Mouse (Mus musculus): ENCODE data around the gene Ube4b. TPM values are rescaled to one million over a fixed set of nuclear protein-coding genes. Genes with fewer than 3 reads are reported as not detected.

Gene Ube4b
- polyA plus RNA-seq, 1 experiment from 2014 or later, result 28.8 TPM

DNA sequence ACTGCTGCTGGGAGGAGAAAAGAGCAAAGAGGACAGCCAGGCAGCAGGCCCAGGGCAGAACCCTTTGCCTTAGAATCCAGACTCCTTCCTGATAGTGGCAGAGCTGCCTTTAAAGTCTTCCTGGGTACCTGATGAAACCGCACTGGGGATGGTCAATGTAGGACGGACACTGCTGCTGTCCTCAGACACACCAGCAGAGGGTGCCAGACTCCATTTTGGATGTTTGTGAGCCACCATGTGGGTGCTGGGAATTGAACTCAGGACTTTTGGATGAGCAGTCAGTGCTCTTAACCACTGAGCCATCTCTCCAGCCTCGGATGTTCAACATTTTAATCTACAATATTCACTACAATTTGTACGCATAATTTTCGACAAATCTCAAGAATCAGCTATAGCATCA is 96.1 kb downstream of the Ube4b start:
- TF ChIP-seq CTCF (IDR thresholded peaks at IDR 0.05; ENCODE audit: low read depth), result peak; percentile 21; the same call in 1 of the 2 replicates
- H3K36me3 ChIP-seq (ENCODE audit: insufficient read depth, low read length), result peaks cover 69% of the 10 kb centered on the region
- no peaks in the 10 kb centered on the region for H3K4me1 ChIP-seq (replicated peaks; ENCODE audit: insufficient read depth, low read length)

GRCm38 (mm10) chr4:149328735-149329134 is 97.8 kb downstream of the Ube4b start:
- Histone ChIP-seq H3K4me1 (replicated peaks; ENCODE audit: insufficient read depth, low read length) (no peaks in the 10 kb centered on the region), H3K9me3 (replicated peaks; ENCODE audit: low read length) (no peaks in the 10 kb centered on the region), H3K36me3 (ENCODE audit: insufficient read depth, low read length) (peaks cover 52% of the 10 kb centered on the region), H3K27ac (no peak overlapping the region), H3K4me3 (replicated peaks; ENCODE audit: low read depth, low read length) (no peak overlapping the region), H3K27me3 (ENCODE audit: insufficient read depth, low read length) (no peaks in the 10 kb centered on the region), H3K9ac (ENCODE audit: low read depth, low read length) (no peak overlapping the region), H3K4me2 (ENCODE audit: low read length) (no peak overlapping the region)
- no peak for TF ChIP-seq CTCF (IDR thresholded peaks at IDR 0.05; ENCODE audit: low read depth)
- ATAC-seq (replicated peaks; ENCODE audit: low FRiP score, low read depth), result no peak
- 85% methylated on average over 4 of the region's 4 CpGs for WGBS
- no peak for DNase-seq (ENCODE audit: low spot score)

More for the DNA sequence above, 96.1 kb downstream of the Ube4b start:
- no peaks in the 10 kb centered on the region for H3K27me3 ChIP-seq (ENCODE audit: insufficient read depth, low read length)
- ATAC-seq (replicated peaks; ENCODE audit: low FRiP score, low read depth) (no peak), DNase-seq (ENCODE audit: low spot score) (no peak)
- no peak overlapping the region for H3K4me2 ChIP-seq (ENCODE audit: low read length)
- no peak overlapping the region for H3K4me3 ChIP-seq (replicated peaks; ENCODE audit: low read depth, low read length)
- no peak overlapping the region for H3K27ac ChIP-seq
- H3K9me3 ChIP-seq (replicated peaks; ENCODE audit: low read length), result no peaks in the 10 kb centered on the region
- 95% methylated on average over 5 of the region's 5 CpGs for WGBS
- H3K9ac ChIP-seq (ENCODE audit: low read depth, low read length), result no peak overlapping the region

DNA sequence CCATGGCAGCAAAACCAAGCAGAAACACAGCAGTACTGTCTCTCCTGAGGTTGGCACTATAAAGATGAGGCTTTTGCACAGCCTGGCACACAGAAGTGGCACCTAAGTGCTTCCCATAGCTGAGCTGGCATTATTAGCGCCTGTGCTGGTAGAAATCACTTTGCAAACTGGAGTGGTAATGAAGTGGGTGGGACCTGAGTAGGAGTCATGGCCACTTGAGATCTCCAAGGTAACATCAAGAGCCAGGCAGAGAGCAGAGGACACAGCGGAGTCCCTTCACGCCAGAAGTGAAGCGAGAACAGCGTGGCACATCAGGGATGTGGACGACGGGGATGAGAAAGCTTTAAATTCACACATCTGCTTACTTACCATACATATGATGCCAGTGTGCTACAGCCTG is 99.3 kb downstream of the Ube4b start:
- no peak overlapping the region for H3K4me2 ChIP-seq (ENCODE audit: low read length)
- no peaks in the 10 kb centered on the region for H3K4me1 ChIP-seq (replicated peaks; ENCODE audit: insufficient read depth, low read length)
- 90% methylated on average over 7 of the region's 7 CpGs for WGBS
- H3K4me3 ChIP-seq (replicated peaks; ENCODE audit: low read depth, low read length), result no peak overlapping the region
- peaks cover 39% of the 10 kb centered on the region for H3K36me3 ChIP-seq (ENCODE audit: insufficient read depth, low read length)
- ATAC-seq (replicated peaks; ENCODE audit: low FRiP score, low read depth) (no peak), DNase-seq (ENCODE audit: low spot score) (no peak)
- no peaks in the 10 kb centered on the region for H3K9me3 ChIP-seq (replicated peaks; ENCODE audit: low read length)
- no peak overlapping the region for H3K9ac ChIP-seq (ENCODE audit: low read depth, low read length)
- no peak overlapping the region for H3K27ac ChIP-seq
- TF ChIP-seq CTCF (IDR thresholded peaks at IDR 0.05; ENCODE audit: low read depth), result no peak
- no peaks in the 10 kb centered on the region for H3K27me3 ChIP-seq (ENCODE audit: insufficient read depth, low read length)

GRCm38 (mm10) chr4:149325411-149326162 is 101.0 kb downstream of the Ube4b start:
- Histone ChIP-seq H3K9ac (ENCODE audit: low read depth, low read length) (no peak overlapping the region), H3K36me3 (ENCODE audit: insufficient read depth, low read length) (peaks cover 26% of the 10 kb centered on the region), H3K4me2 (ENCODE audit: low read length) (no peak overlapping the region), H3K4me1 (replicated peaks; ENCODE audit: insufficient read depth, low read length) (no peaks in the 10 kb centered on the region), H3K27ac (no peak overlapping the region), H3K4me3 (replicated peaks; ENCODE audit: low read depth, low read length) (no peak overlapping the region), H3K27me3 (ENCODE audit: insufficient read depth, low read length) (no peaks in the 10 kb centered on the region), H3K9me3 (replicated peaks; ENCODE audit: low read length) (no peaks in the 10 kb centered on the region)
- WGBS, result 89% methylated on average over 10 of the region's 10 CpGs
- ATAC-seq (replicated peaks; ENCODE audit: low FRiP score, low read depth) (no peak), DNase-seq (ENCODE audit: low spot score) (no peak)
- peak; percentile 22; the same call in 1 of the 2 replicates for TF ChIP-seq CTCF (IDR thresholded peaks at IDR 0.05; ENCODE audit: low read depth)

DNA sequence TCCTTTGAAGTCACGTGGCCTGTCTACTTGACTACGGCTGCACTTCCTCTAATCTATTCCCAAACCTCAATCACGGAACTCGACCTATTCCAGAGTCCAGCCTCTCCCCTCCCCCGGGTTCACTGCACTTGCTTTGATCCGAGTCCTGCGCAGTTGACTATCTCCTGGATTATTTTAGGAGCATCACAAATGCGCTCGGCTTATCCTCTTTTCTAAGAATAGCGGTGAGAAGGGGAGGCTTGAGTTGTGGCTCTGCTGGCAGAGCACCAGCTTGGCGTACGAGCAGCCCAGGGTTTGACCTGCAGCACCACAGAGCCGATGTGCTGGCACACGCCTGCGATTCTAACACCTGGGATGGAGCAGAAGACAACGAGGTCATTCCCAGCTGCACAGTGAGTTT is 102.8 kb downstream of the Ube4b start:
- ATAC-seq (replicated peaks; ENCODE audit: low FRiP score, low read depth) (no peak), DNase-seq (ENCODE audit: low spot score) (no peak)
- H3K9me3 ChIP-seq (replicated peaks; ENCODE audit: low read length), result no peaks in the 10 kb centered on the region
- H3K36me3 ChIP-seq (ENCODE audit: insufficient read depth, low read length), result peaks cover 10% of the 10 kb centered on the region; the same call in 1 of the 2 replicates
- no peak overlapping the region for H3K4me3 ChIP-seq (replicated peaks; ENCODE audit: low read depth, low read length)
- H3K27me3 ChIP-seq (ENCODE audit: insufficient read depth, low read length), result no peaks in the 10 kb centered on the region
- H3K9ac ChIP-seq (ENCODE audit: low read depth, low read length), result no peak overlapping the region
- no peak overlapping the region for H3K4me2 ChIP-seq (ENCODE audit: low read length)
- H3K4me1 ChIP-seq (replicated peaks; ENCODE audit: insufficient read depth, low read length), result no peaks in the 10 kb centered on the region
- H3K27ac ChIP-seq, result no peak overlapping the region
- TF ChIP-seq CTCF (IDR thresholded peaks at IDR 0.05; ENCODE audit: low read depth), result no peak
- 70% methylated on average over 16 of the region's 16 CpGs for WGBS

- Histone ChIP-seq H3K27ac (no peak overlapping the region), H3K27me3 (ENCODE audit: insufficient read depth, low read length) (no peaks in the 10 kb centered on the region), H3K4me2 (ENCODE audit: low read length) (no peak overlapping the region), H3K4me1 (replicated peaks; ENCODE audit: insufficient read depth, low read length) (no peaks in the 10 kb centered on the region), H3K4me3 (replicated peaks; ENCODE audit: low read depth, low read length) (no peak overlapping the region), H3K36me3 (ENCODE audit: insufficient read depth, low read length) (0 out of 2 replicates have a peak, but pooled peaks cover 7% of the 10 kb centered on the region), H3K9ac (ENCODE audit: low read depth, low read length) (no peak overlapping the region), H3K9me3 (replicated peaks; ENCODE audit: low read length) (no peaks in the 10 kb centered on the region)
- ATAC-seq (replicated peaks; ENCODE audit: low FRiP score, low read depth) (no peak), DNase-seq (ENCODE audit: low spot score) (no peak)
- no peak for TF ChIP-seq CTCF (IDR thresholded peaks at IDR 0.05; ENCODE audit: low read depth)
- WGBS, result 52% methylated on average over 6 of the region's 6 CpGs
These were observed 103.8 kb downstream of the Ube4b start for GRCm38 (mm10) chr4:149322718-149323117.
